Mouse (Mus musculus) limb, embryonic 11.5 days (tissue): ENCODE data around the gene Hyls1. TPM values are rescaled to one million over a fixed set of nuclear protein-coding genes. Genes with fewer than 3 reads are reported as not detected.

Experiments
- polyA plus RNA-seq: library from polyadenylated mRNA; unstranded; fragments of >200 nt; fragmentation: Nextera tagmentation; extraction: Ambion mirVana; gene quantifications from 2 replicates; pipeline ENCODE4 v1.2.1, GENCODE M21; 2014

Hyls1 gene
- polyA plus RNA-seq, 1 experiment from 2014 or later: 23.8 TPM

Other genes starting within 250 kb of the Hyls1 start
- gene Cdon, start 149.3 kb downstream of the Hyls1 start, polyA plus RNA-seq: 10.9 and 11.8 TPM in 2 replicates
- gene Gm1113, start 52.1 kb downstream of the Hyls1 start, polyA plus RNA-seq: not detected in 2 replicates
- gene Ddx25, start 11.9 kb downstream of the Hyls1 start, polyA plus RNA-seq: 4.6 and 5.2 TPM in 2 replicates
- 23.2 and 24.5 TPM in 2 replicates for gene Pus3, start 11.8 kb downstream of the Hyls1 start, polyA plus RNA-seq
- gene Pate2, start 114 bp downstream of the Hyls1 start, polyA plus RNA-seq: 0.43 and 0.52 TPM in 2 replicates
- not detected in 2 replicates for gene Pate4, start 41.5 kb upstream of the Hyls1 start, polyA plus RNA-seq
- 0.14 TPM in 1 of 2 replicates, not detected in the other for gene Pate3, start 77.8 kb upstream of the Hyls1 start, polyA plus RNA-seq
- not detected in 2 replicates for gene Pate1, start 117.0 kb upstream of the Hyls1 start, polyA plus RNA-seq
- not detected in 2 replicates for gene Gm17677, start 170.7 kb upstream of the Hyls1 start, polyA plus RNA-seq
- not detected in 2 replicates for gene Gm17727, start 207.7 kb upstream of the Hyls1 start, polyA plus RNA-seq
- not detected in 2 replicates for gene Gm27235, start 219.7 kb upstream of the Hyls1 start, polyA plus RNA-seq
- not detected in 2 replicates for gene D730048I06Rik, start 219.7 kb upstream of the Hyls1 start, polyA plus RNA-seq